Mouse (Mus musculus): ENCODE measurements around the gene A4galt. TPM values are rescaled to one million over a fixed set of nuclear protein-coding genes. Genes with fewer than 3 reads are reported as not detected.

Gene A4galt
- total and polyA plus RNA-seq, 3 experiments = not detected

DNA sequence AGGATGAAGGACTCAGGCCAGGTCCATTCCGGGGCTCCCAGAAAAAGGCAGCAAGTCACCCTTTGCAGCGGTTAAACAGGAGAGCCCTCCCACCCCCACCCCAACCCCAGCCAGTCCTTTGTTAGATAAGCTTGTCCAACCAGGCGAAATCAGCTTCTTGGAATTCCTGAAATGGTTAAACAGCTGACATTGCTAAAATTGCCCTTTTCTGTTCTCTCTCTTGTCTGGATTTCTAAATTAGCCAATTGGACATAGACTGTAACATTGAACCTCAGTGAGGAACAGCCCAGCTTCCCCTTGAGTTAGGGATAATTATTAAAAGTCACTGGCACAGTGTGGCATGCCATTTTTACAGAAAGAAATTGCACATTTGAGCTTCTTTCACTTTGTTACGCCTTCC is 49.2 kb downstream of the A4galt start:
- H3K9me3 ChIP-seq (replicated peaks; ENCODE audit: insufficient read depth, low read length) = no peaks in the 10 kb centered on the region
- H3K4me3 ChIP-seq (ENCODE audit: control insufficient read depth in 1 of 2, insufficient read depth in 1 of 2, low read depth in 2 of 2, low read length in 2 of 2) = no peak overlapping the region
- TF ChIP-seq E2F4 (IDR thresholded peaks at IDR 0.05; ENCODE audit: borderline replicate concordance, low read depth, low read length) = no peak
- no peak for TF ChIP-seq USF1 (IDR thresholded peaks at IDR 0.05; ENCODE audit: low read depth, low read length)
- no peak for TF ChIP-seq MAX (IDR thresholded peaks at IDR 0.05; ENCODE audit: low read length)
- TF ChIP-seq MAFK (IDR thresholded peaks at IDR 0.05; ENCODE audit: borderline replicate concordance, low read depth, low read length) = no peak
- TF ChIP-seq TCF12 (IDR thresholded peaks at IDR 0.05; ENCODE audit: low read depth, low read length) = no peak
- TF ChIP-seq ETS1 (IDR thresholded peaks at IDR 0.05; ENCODE audit: low read depth, low read length) = no peak
- TF ChIP-seq CHD2 (IDR thresholded peaks at IDR 0.05; ENCODE audit: low read length) = no peak
- no peak for TF ChIP-seq TBP (IDR thresholded peaks at IDR 0.05; ENCODE audit: low read depth, low read length)
- TF ChIP-seq MEF2A (IDR thresholded peaks at IDR 0.05; ENCODE audit: extremely low read depth, insufficient replicate concordance, low read depth, low read length, poor library complexity, severe bottlenecking) = no peak
- no peak for TF ChIP-seq UBTF (IDR thresholded peaks at IDR 0.05; ENCODE audit: borderline replicate concordance, insufficient read depth, low read depth, low read length)
- no peak for TF ChIP-seq SIN3A (IDR thresholded peaks at IDR 0.05; ENCODE audit: low read length)
- no peak for TF ChIP-seq POLR2AphosphoS5 (IDR thresholded peaks at IDR 0.05; ENCODE audit: borderline replicate concordance, low read depth, low read length)
- H3K36me3 ChIP-seq (ENCODE audit: control insufficient read depth in 1 of 2, insufficient read depth in 2 of 2, low read length in 2 of 2) = no peaks in the 10 kb centered on the region
- no peaks in the 10 kb centered on the region for H3K27me3 ChIP-seq (ENCODE audit: control insufficient read depth in 1 of 2, insufficient read depth in 2 of 2, low read length in 2 of 2)
- no peak overlapping the region for H3K27ac ChIP-seq (ENCODE audit: control insufficient read depth, low read depth, low read length)
- H3K9ac ChIP-seq (ENCODE audit: control insufficient read depth, low read depth, low read length, poor library complexity, severe bottlenecking) = no peak overlapping the region
- no peaks in the 10 kb centered on the region for H3K79me2 ChIP-seq (ENCODE audit: control insufficient read depth, insufficient read depth, low read length, poor library complexity)
- H3K4me1 ChIP-seq (ENCODE audit: control insufficient read depth in 1 of 2, insufficient read depth in 2 of 2, low read length in 2 of 2) = no peaks in the 10 kb centered on the region
- DNase-seq (ENCODE audit: low read depth, low spot score) = no peak

DNA sequence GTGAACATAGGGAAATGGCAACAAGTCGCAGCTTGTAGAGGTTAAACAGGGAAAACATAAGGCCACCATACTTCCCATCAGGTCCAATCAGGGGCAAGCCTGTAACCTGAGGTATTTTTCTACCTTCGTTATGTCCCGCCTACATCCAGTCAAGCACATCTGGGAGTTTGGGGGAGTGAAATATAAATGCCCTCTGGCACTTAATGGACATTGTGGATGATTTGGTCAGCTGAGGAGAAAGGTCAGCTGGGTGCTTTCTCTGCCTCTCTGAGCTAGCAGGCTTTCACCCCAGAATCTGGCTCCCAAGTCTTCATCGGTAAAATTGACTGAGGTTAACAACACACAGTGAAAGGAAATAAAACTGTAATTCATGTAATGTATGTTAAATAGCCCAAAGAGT is 58.2 kb downstream of the A4galt start:
- Histone ChIP-seq H3K9me3 (replicated peaks; ENCODE audit: insufficient read depth, low read length) (no peaks in the 10 kb centered on the region), H3K79me2 (ENCODE audit: control insufficient read depth, insufficient read depth, low read length, poor library complexity) (no peaks in the 10 kb centered on the region), H3K9ac (ENCODE audit: control insufficient read depth, low read depth, low read length, poor library complexity, severe bottlenecking) (no peak overlapping the region), H3K27ac (ENCODE audit: control insufficient read depth, low read depth, low read length) (no peak overlapping the region), H3K4me3 (ENCODE audit: control insufficient read depth in 1 of 2, insufficient read depth in 1 of 2, low read depth in 2 of 2, low read length in 2 of 2) (no peak overlapping the region), H3K36me3 (ENCODE audit: control insufficient read depth in 1 of 2, insufficient read depth in 2 of 2, low read length in 2 of 2) (no peaks in the 10 kb centered on the region), H3K4me1 (ENCODE audit: control insufficient read depth in 1 of 2, insufficient read depth in 2 of 2, low read length in 2 of 2) (no peaks in the 10 kb centered on the region), H3K27me3 (ENCODE audit: control insufficient read depth in 1 of 2, insufficient read depth in 2 of 2, low read length in 2 of 2) (no peaks in the 10 kb centered on the region; a peak in 2 of 4 replicates)
- no peak for TF ChIP-seq UBTF (IDR thresholded peaks at IDR 0.05; ENCODE audit: borderline replicate concordance, insufficient read depth, low read depth, low read length)
- no peak for TF ChIP-seq RCOR1 (IDR thresholded peaks at IDR 0.05; ENCODE audit: low read depth, low read length)
- TF ChIP-seq MEF2A (IDR thresholded peaks at IDR 0.05; ENCODE audit: extremely low read depth, insufficient replicate concordance, low read depth, low read length, poor library complexity, severe bottlenecking) = no peak
- no peak for TF ChIP-seq CTCF (IDR thresholded peaks at IDR 0.05 in 2 of 3, conservative IDR thresholded peaks at IDR 0.05 in 1 of 3; ENCODE audit: control insufficient read depth in 1 of 3, insufficient read depth in 1 of 3, low read depth in 2 of 3, low read length in 3 of 3, poor library complexity in 1 of 3, severe bottlenecking in 1 of 3)
- no peak for TF ChIP-seq ELF1 (IDR thresholded peaks at IDR 0.05; ENCODE audit: low read depth, low read length)
- no peak for TF ChIP-seq SMC3 (IDR thresholded peaks at IDR 0.05; ENCODE audit: low read depth, low read length)
- TF ChIP-seq MXI1 (IDR thresholded peaks at IDR 0.05; ENCODE audit: low read depth, low read length) = no peak
- no peak for TF ChIP-seq POLR2AphosphoS5 (IDR thresholded peaks at IDR 0.05; ENCODE audit: borderline replicate concordance, low read depth, low read length)
- no peak for TF ChIP-seq MYB (IDR thresholded peaks at IDR 0.05; ENCODE audit: low read depth, low read length)
- TF ChIP-seq GABPA (IDR thresholded peaks at IDR 0.05; ENCODE audit: low read depth, low read length) = no peak
- no peak for TF ChIP-seq CHD2 (IDR thresholded peaks at IDR 0.05; ENCODE audit: low read length)
- no peak for TF ChIP-seq E2F4 (IDR thresholded peaks at IDR 0.05; ENCODE audit: borderline replicate concordance, low read depth, low read length)
- no peak for TF ChIP-seq POLR2AphosphoS2 (IDR thresholded peaks at IDR 0.05; ENCODE audit: low read length)
- TF ChIP-seq MYC (IDR thresholded peaks at IDR 0.05; ENCODE audit: low read depth, low read length) = no peak
- TF ChIP-seq ZKSCAN1 (IDR thresholded peaks at IDR 0.05; ENCODE audit: low read depth, low read length) = no peak
- DNase-seq (ENCODE audit: low read depth, low spot score) = no peak

All from MEL (cell line).